Mouse (Mus musculus): Measurements from ENCODE around the gene Psmg4.

DNA sequence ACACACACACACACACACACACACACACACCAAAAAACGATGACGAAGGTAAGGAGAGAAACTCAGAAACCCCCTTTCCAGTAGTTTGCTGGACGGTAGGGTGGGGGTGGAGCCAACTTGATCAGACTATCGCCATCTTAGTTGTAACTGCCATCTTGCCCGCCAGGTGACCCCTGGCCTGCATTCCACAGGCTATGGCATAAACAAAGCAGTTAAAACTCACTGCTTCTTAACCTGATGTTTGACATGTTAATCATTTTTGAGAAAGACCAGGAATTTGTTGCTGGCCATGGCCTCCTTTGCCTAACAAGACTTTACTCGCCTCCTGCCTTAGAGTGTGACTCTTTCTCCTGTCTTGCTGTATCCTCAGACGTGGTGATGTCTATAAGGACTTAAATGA is 10.1 kb upstream of the Psmg4 start:
- TF ChIP-seq CTCF (IDR thresholded peaks at IDR 0.05; ENCODE audit: low read depth) (no peak), EP300 (optimal IDR thresholded peaks at IDR 0.05) (no peak)
